Mouse (Mus musculus) central nervous system, embryonic 14 days (tissue): ENCODE measurements around the gene Cd200r2. TPM values are rescaled to one million over a fixed set of nuclear protein-coding genes. Genes with fewer than 3 reads are reported as not detected.

Experiments used
- polyA plus RNA-seq: library from polyadenylated mRNA; depleted of rRNA; stranded (reverse); fragments of >200 nt; gene quantifications from 2 replicates; pipeline ENCODE4 v1.2.3, GENCODE M21; 2012; rRNA removed

Gene Cd200r2
- polyA plus RNA-seq: 0.04 TPM in 2 replicates

DNA sequence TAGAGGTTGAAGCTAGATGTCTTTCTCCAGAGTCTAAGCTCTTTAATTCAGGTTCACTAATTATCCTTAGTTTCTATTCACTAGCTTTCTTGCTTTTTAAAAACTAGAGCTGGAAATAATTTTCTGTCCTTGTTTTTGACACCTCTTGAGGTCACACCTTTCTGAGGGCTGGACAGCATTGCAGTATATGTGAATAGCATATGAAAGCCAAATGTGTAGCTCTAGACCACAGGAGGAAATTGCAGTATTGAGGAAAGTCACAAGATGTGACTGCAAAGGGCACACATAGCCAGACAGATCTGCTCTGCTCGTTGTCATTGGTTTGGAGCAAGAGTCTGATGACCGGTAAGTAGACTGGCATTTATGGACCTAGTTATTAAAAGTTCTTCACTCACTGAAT lies at the start of gene Cd200r2:
Cd200r2 (plus strand) TSS at position 301 of the 400 bp plus-strand sequence.

DNA sequence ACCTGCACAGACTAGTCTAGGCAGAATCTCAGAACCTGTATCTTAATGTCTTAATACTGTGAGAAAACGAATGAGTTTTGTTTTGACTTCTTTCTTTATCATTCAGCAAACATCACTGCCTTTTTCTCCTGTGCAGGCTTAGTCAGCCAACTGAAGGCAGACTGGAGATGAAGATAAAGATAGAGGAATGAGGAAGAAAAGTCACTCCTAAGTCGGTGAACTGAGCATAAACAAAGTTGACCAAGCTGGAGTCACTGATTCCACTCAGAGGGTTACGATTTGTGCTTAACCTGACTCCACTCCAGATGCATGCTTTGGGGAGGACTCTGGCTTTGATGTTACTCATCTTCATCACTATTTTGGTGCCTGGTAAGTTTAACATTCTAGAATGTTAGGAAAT lies 76.6 kb downstream of the Cd200r2 start, which contains the start of gene Cd200r3:
Cd200r3 (plus strand) TSS at position 211 of the 400 bp plus-strand sequence.

Other genes with a start within 250 kb of the Cd200r2 start
- 6.9 and 7.8 TPM in 2 replicates for gene Nepro, start 142.8 kb upstream of the Cd200r2 start, polyA plus RNA-seq
- gene Gtpbp8, start 120.7 kb upstream of the Cd200r2 start, polyA plus RNA-seq: 19.7 and 21.2 TPM in 2 replicates
- 0.51 and 0.68 TPM in 2 replicates for gene Cd200r1, start 101.4 kb upstream of the Cd200r2 start, polyA plus RNA-seq
- 0.13 and 0.16 TPM in 2 replicates for gene Cd200r4, start 55.4 kb upstream of the Cd200r2 start, polyA plus RNA-seq
- gene Cd200r3, start 76.6 kb downstream of the Cd200r2 start, polyA plus RNA-seq: 0.04 and 0.11 TPM in 2 replicates
- gene Ccdc80, start 226.3 kb downstream of the Cd200r2 start, polyA plus RNA-seq: 8.5 and 20.8 TPM in 2 replicates